23 mouse cellular contexts compared by ENCODE assay signal in genomic region chr5:22670296-22670695, GRCm38 (mm10).
DNase-seq lines count a peak whose midpoint lies in the region; ATAC-seq and TF ChIP-seq lines count a peak whose summit lies in the region.
"Had no signal": no experiment of that assay in that cellular context is flagged by ENCODE, and none has a peak within 500 bp of the region (broad histone marks: within the 10 kb centered on the region; RNA-seq: fewer than 3 reads in every experiment).

No protein-coding gene starts in this region.

- H3K9ac ChIP-seq in forebrain, embryonic 15.5 days (replicated peaks): no peak overlapping the region
- no peak overlapping the region for H3K9ac ChIP-seq in forebrain, embryonic 11.5 days (ENCODE audit: low read length)
- H3K9ac ChIP-seq in hindbrain, postnatal 0 days (replicated peaks; ENCODE audit: low read length): no peak overlapping the region
- no peak overlapping the region for H3K9ac ChIP-seq in hindbrain, embryonic 14.5 days
- H3K9ac ChIP-seq: heart, embryonic 13.5 days had no signal

- no peaks in the 10 kb centered on the region for H3K4me1 ChIP-seq in forebrain, embryonic 15.5 days
- H3K4me1 ChIP-seq in forebrain, embryonic 11.5 days (replicated peaks; ENCODE audit: control insufficient read depth, insufficient read depth, low read length): no peaks in the 10 kb centered on the region
- no peaks in the 10 kb centered on the region for H3K4me1 ChIP-seq in hindbrain, postnatal 0 days (ENCODE audit: insufficient read depth, low read length)
- no peaks in the 10 kb centered on the region for H3K4me1 ChIP-seq in hindbrain, embryonic 14.5 days (replicated peaks; ENCODE audit: control insufficient read depth, insufficient read depth, low read length)
- H3K4me1 ChIP-seq: heart, embryonic 10.5 days; heart, embryonic 13.5 days had no signal

- 0 out of 2 replicates have a peak, but pooled peaks have one; percentile 29 for ATAC-seq in forebrain, embryonic 15.5 days (replicated peaks)
- ATAC-seq in forebrain, embryonic 11.5 days (replicated peaks; ENCODE audit: low FRiP score): no peak
- peak; percentile 32; the same call in 1 of the 2 replicates for ATAC-seq in hindbrain, postnatal 0 days
- ATAC-seq in hindbrain, embryonic 14.5 days (ENCODE audit: low FRiP score): no peak
- ATAC-seq: activated CD4-positive, CD25-positive, alpha-beta regulatory T cell, adult 4 months; intestine, postnatal 0 days had no signal

- H3K4me2 ChIP-seq in forebrain, embryonic 15.5 days (replicated peaks): no peak overlapping the region
- no peak overlapping the region for H3K4me2 ChIP-seq in forebrain, embryonic 11.5 days (ENCODE audit: low read depth, low read length, severe bottlenecking)
- no peak overlapping the region for H3K4me2 ChIP-seq in hindbrain, postnatal 0 days (ENCODE audit: low read depth, low read length)
- H3K4me2 ChIP-seq in hindbrain, embryonic 14.5 days (replicated peaks): no peak overlapping the region
- H3K4me2 ChIP-seq: heart, embryonic 13.5 days had no signal

- DNase-seq in cerebellum, postnatal 10 days: peak; percentile 1 to 6
- no peak for DNase-seq in cerebellum, postnatal 25 days
- no peak for DNase-seq in forebrain, embryonic 11.5 days (ENCODE audit: low spot score)
- peak; percentile 52 for DNase-seq in hindbrain, postnatal 0 days (ENCODE audit: low spot score)
- no peak for DNase-seq in hindbrain, embryonic 14.5 days (ENCODE audit: low spot score)
- peak; percentile 7 for DNase-seq in brain, adult 2 months (ENCODE audit: low read depth, low spot score)
- no peak for DNase-seq in urinary bladder, postnatal 36 days (ENCODE audit: low spot score in 2 of 2)
- DNase-seq: adrenal gland, adult 8-10 months; adrenal gland, postnatal 25 days; cerebellum, adult 11 months; cerebellum, adult 2 months; cerebellum, adult 9-11 months; gastrocnemius, postnatal 10 days; gastrocnemius, postnatal 36 days; heart, adult 2 months; heart, postnatal 14 days; heart, postnatal 4 days; kidney, adult 2 months had no signal

- no peaks in the 10 kb centered on the region for H3K9me3 ChIP-seq in forebrain, embryonic 15.5 days
- H3K9me3 ChIP-seq in forebrain, embryonic 11.5 days (ENCODE audit: control insufficient read depth, low read length): no peaks in the 10 kb centered on the region
- H3K9me3 ChIP-seq in hindbrain, postnatal 0 days (ENCODE audit: low read length): no peaks in the 10 kb centered on the region
- no peaks in the 10 kb centered on the region for H3K9me3 ChIP-seq in hindbrain, embryonic 14.5 days (ENCODE audit: control insufficient read depth, low read length)
- H3K9me3 ChIP-seq: heart, embryonic 10.5 days; heart, embryonic 13.5 days had no signal

- no peaks in the 10 kb centered on the region for H3K36me3 ChIP-seq in forebrain, embryonic 15.5 days
- H3K36me3 ChIP-seq in forebrain, embryonic 11.5 days (ENCODE audit: control insufficient read depth, insufficient read depth, low read length): no peaks in the 10 kb centered on the region
- H3K36me3 ChIP-seq in hindbrain, postnatal 0 days (ENCODE audit: insufficient read depth, low read length): no peaks in the 10 kb centered on the region
- no peaks in the 10 kb centered on the region for H3K36me3 ChIP-seq in hindbrain, embryonic 14.5 days (replicated peaks; ENCODE audit: control insufficient read depth, insufficient read depth)
- H3K36me3 ChIP-seq: heart, embryonic 10.5 days; heart, embryonic 13.5 days had no signal

- H3K27me3 ChIP-seq in forebrain, embryonic 15.5 days: no peaks in the 10 kb centered on the region
- no peaks in the 10 kb centered on the region for H3K27me3 ChIP-seq in forebrain, embryonic 11.5 days (ENCODE audit: control insufficient read depth, insufficient read depth, low read length)
- H3K27me3 ChIP-seq in hindbrain, postnatal 0 days (ENCODE audit: insufficient read depth, low read length): no peaks in the 10 kb centered on the region
- H3K27me3 ChIP-seq in hindbrain, embryonic 14.5 days (ENCODE audit: control insufficient read depth, insufficient read depth, low read length): no peaks in the 10 kb centered on the region
- H3K27me3 ChIP-seq: heart, embryonic 13.5 days had no signal

- H3K4me3 ChIP-seq in forebrain, embryonic 15.5 days: no peak overlapping the region
- no peak overlapping the region for H3K4me3 ChIP-seq in forebrain, embryonic 11.5 days (ENCODE audit: low read depth, low read length)
- H3K4me3 ChIP-seq in hindbrain, postnatal 0 days (ENCODE audit: low read length): no peak overlapping the region
- H3K4me3 ChIP-seq in hindbrain, embryonic 14.5 days (replicated peaks; ENCODE audit: low read length): no peak overlapping the region
- H3K4me3 ChIP-seq: heart, adult 2 months; heart, embryonic 10.5 days; heart, embryonic 13.5 days had no signal

- 19% methylated on average over 1 of the region's 1 CpGs for WGBS in forebrain, embryonic 15.5 days
- 75% methylated on average over 1 of the region's 1 CpGs for WGBS in forebrain, embryonic 11.5 days
- 38% methylated on average over 1 of the region's 1 CpGs for WGBS in hindbrain, postnatal 0 days
- WGBS in hindbrain, embryonic 14.5 days: 71% methylated on average over 1 of the region's 1 CpGs

- no peak overlapping the region for H3K27ac ChIP-seq in forebrain, embryonic 15.5 days (replicated peaks)
- no peak overlapping the region for H3K27ac ChIP-seq in forebrain, embryonic 11.5 days (ENCODE audit: low read depth, low read length)
- H3K27ac ChIP-seq in hindbrain, postnatal 0 days: no peak overlapping the region
- H3K27ac ChIP-seq in hindbrain, embryonic 14.5 days: no peak overlapping the region
- H3K27ac ChIP-seq: heart, adult 2 months; heart, embryonic 10.5 days; heart, embryonic 13.5 days had no signal

- TF ChIP-seq CTCF in hindbrain, postnatal 0 days (IDR thresholded peaks at IDR 0.05; ENCODE audit: low read depth): no peak

Comparison
In these comparisons a context has a peak if more than half of its experiments do, and no peak if none do; other contexts are left out.
1. DNase-seq: peak in cerebellum, postnatal 10 days (2 of 2), hindbrain, postnatal 0 days (single experiment) and brain, adult 2 months (single experiment); none in cerebellum, postnatal 25 days (0 of 2), forebrain, embryonic 11.5 days (single experiment), hindbrain, embryonic 14.5 days (single experiment) and urinary bladder, postnatal 36 days (0 of 2).
2. ATAC-seq: peak in forebrain, embryonic 15.5 days (single experiment) and hindbrain, postnatal 0 days (single experiment); none in forebrain, embryonic 11.5 days (single experiment) and hindbrain, embryonic 14.5 days (single experiment).